Mouse (Mus musculus) kidney, embryonic 16.5 days (tissue): Measurements from ENCODE around the gene Diras1. TPM values are rescaled to one million over a fixed set of nuclear protein-coding genes. Genes with fewer than 3 reads are reported as not detected.
"Not testable (repeated sequence)": the region's sequence is repeated elsewhere in the genome, so short reads cannot be mapped to it uniquely, and the experiment has no call there.

Experiments used
- ATAC-seq: fragments of 200-750 bp; cut with Nextera tagmentation; 2 replicates; pipeline ENCODE4 v1.8.0; 2017; ENCODE audit warnings: moderate TSS enrichment; ENCODE audit not compliant: low FRiP score, low TSS enrichment
- H3K27ac ChIP-seq: fragments of 300-500 bp; sonication (generic); 2 replicates; pipeline ENCODE4 v1.5.1; 2014; ENCODE audit warnings: low read length
- H3K27me3 ChIP-seq: fragments of 300-500 bp; sonication (generic); 2 replicates; pipeline ENCODE4 v1.6.1; 2014; ENCODE audit warnings: low read length, control low read depth, mixed read lengths; ENCODE audit not compliant: insufficient read depth
- H3K36me3 ChIP-seq: fragments of 300-500 bp; sonication (generic); 2 replicates; pipeline ENCODE4 v1.6.1; 2014; ENCODE audit warnings: low read length, control low read depth, mixed read lengths; ENCODE audit not compliant: insufficient read depth
- H3K4me1 ChIP-seq: fragments of 300-500 bp; sonication (generic); 2 replicates; pipeline ENCODE4 v1.6.1; 2014; ENCODE audit warnings: low read length, control low read depth, mixed read lengths; ENCODE audit not compliant: insufficient read depth
- H3K4me2 ChIP-seq: fragments of 300-500 bp; sonication (generic); replicated peaks from 2 replicates; pipeline ENCODE4 v1.6.1; 2014; ENCODE audit warnings: low read depth, low read length
- H3K4me3 ChIP-seq: fragments of 300-500 bp; sonication (generic); 2 replicates; pipeline ENCODE4 v1.5.1; 2014; ENCODE audit warnings: mild to moderate bottlenecking, low read length
- H3K9ac ChIP-seq: fragments of 300-500 bp; sonication (generic); replicated peaks from 2 replicates; pipeline ENCODE4 v1.6.1; 2014; ENCODE audit warnings: low read length
- H3K9me3 ChIP-seq: fragments of 300-500 bp; sonication (generic); 2 replicates; pipeline ENCODE4 v1.6.1; 2016; ENCODE audit warnings: low read length, control low read depth
- WGBS: fragments of 180-500 bp; shearing (Covaris S2); extraction: QIAGEN DNeasy Blood & Tissue Kit; methylation state at CpG from one replicate; pipeline ENCODE4 v1.1.7; 2014; 5-methylcytosine and 5-hydroxymethylcytosine counted together
- polyA plus RNA-seq: library from polyadenylated mRNA; unstranded; fragments of >200 nt; fragmentation: Nextera tagmentation; extraction: Ambion mirVana; gene quantifications from 2 replicates; pipeline ENCODE4 v1.2.1, GENCODE M21; 2015

Gene Diras1
- polyA plus RNA-seq, 1 experiment from 2014 or later, result 0.11 TPM

DNA sequence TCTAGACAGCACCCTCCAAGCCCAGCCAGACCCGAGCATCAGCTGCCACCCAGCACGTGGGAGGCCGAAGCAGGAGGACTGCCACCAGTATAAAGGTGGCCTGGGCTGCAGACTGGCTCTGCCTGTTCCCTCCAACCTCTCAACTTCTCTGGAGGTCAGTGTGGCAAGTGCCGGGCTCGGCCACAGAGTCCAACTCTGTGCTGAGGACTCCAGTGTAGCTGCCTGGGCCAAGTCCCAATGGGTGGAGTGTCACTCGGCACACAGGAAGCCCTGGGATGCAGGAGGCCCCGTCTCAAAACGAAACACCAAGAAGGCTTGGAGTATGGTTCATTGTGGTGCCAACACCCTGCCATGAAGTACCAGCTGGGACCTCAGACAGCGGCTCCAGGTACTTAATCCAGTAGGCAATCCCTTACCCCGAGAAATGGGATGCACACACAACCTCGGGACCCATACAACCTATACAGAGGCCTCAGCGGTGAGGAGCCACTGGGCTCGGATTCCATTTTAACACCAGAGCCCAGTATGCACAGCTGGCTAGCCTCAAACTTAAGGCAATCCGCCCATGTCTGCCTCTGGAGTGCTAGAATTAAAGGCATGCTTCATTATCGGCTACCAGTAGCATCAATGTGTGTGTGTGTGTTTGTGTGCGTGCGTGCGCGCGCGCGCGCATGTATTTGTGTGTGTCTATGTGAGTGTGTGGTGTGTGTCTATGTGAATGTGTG, 32.1 kb upstream of the Diras1 start:
- Histone ChIP-seq H3K9me3 (no peaks in the 10 kb centered on the region), H3K27ac (no peak overlapping the region), H3K4me2 (no peak overlapping the region), H3K36me3 (no peaks in the 10 kb centered on the region), H3K4me1 (peaks cover 14% of the 10 kb centered on the region), H3K27me3 (no peaks in the 10 kb centered on the region), H3K9ac (no peak overlapping the region), H3K4me3 (no peak overlapping the region)
- no peak for ATAC-seq
- 89% methylated on average over 23 of the region's 23 CpGs for WGBS

DNA sequence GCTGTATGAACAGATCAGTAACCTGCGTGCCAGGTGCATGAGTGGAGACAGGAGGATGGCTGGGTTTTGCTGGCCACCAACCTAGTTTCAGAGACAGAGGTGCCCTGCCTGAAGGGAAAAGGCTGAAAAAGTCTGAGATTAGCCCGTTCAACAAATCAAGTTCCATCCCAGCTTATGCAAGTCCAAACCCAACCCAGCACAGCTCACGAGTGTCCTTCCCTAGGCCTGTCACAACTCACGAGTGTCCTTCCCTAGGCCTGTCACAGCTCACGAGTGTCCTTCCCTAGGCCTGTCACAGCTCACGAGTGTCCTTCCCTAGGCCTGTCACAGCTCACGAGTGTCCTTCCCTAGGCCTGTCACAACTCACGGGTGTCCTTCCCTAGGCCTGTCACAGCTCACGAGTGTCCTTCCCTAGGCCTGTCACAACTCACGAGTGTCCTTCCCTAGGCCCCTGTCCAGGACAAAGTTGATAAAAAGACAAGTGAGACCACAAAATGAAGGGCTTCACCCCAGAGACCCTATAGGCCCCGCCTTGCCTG, 30.4 kb upstream of the Diras1 start:
- H3K9me3 ChIP-seq, H3K4me3 ChIP-seq, H3K27me3 ChIP-seq, H3K27ac ChIP-seq, H3K9ac ChIP-seq, H3K4me2 ChIP-seq, ATAC-seq: not testable (repeated sequence)
- Histone ChIP-seq H3K36me3 (peaks cover 16% of the 10 kb centered on the region), H3K4me1 (peaks cover 14% of the 10 kb centered on the region)
- 85% methylated on average over 10 of the region's 11 CpGs for WGBS

DNA sequence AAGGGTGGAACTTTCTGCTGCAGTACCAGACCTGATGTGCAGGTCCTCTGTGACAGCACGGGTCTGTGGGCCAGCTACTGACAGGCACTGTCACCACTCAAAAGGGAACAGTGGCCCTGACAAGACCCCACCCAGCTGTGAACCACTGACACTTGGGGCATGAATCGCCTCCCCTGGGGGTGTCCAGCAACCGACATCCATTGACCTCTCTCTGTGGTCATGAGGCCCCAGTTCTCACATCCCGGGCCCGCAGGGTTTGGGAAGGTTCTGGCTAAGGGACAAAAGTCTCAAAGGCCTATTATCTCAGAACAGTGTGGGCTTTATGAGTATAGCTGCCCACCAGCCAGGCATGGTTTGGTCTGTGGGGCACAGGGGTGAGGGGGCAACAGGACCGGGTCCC, 29.7 kb upstream of the Diras1 start:
- ATAC-seq, result no peak
- H3K27me3 ChIP-seq, result no peaks in the 10 kb centered on the region
- peaks cover 14% of the 10 kb centered on the region for H3K4me1 ChIP-seq
- no peak overlapping the region for H3K9ac ChIP-seq
- H3K4me3 ChIP-seq, result no peak overlapping the region
- no peaks in the 10 kb centered on the region for H3K9me3 ChIP-seq
- H3K36me3 ChIP-seq, result peaks cover 23% of the 10 kb centered on the region
- 89% methylated on average over 6 of the region's 6 CpGs for WGBS
- no peak overlapping the region for H3K27ac ChIP-seq
- no peak overlapping the region for H3K4me2 ChIP-seq

DNA sequence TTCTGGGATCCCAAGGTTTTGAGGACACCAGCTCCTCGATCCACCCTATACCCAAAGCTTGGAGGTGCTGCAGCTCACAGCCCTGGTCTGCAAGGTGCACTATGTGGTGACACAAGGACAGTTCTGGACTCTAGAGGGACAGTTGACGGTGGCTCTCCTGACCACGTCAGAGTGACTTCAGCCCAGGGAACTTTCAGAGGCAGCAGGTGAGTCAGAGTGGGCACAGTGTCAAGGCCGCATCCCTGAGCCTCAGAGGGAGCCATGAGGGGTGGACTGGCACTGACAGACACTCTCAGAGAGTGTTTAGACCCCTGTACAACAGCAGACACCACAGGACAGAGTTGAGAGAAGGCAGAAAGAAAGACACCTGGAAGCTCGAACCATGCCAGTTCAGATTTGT, 27.1 kb upstream of the Diras1 start:
- H3K4me1 ChIP-seq, result no peaks in the 10 kb centered on the region
- H3K27me3 ChIP-seq, result no peaks in the 10 kb centered on the region
- H3K4me2 ChIP-seq, result no peak overlapping the region
- H3K9ac ChIP-seq, result no peak overlapping the region
- no peaks in the 10 kb centered on the region for H3K9me3 ChIP-seq
- peaks cover 49% of the 10 kb centered on the region for H3K36me3 ChIP-seq
- no peak overlapping the region for H3K4me3 ChIP-seq
- ATAC-seq, result no peak
- WGBS, result 89% methylated on average over 5 of the region's 5 CpGs
- H3K27ac ChIP-seq, result no peak overlapping the region

DNA sequence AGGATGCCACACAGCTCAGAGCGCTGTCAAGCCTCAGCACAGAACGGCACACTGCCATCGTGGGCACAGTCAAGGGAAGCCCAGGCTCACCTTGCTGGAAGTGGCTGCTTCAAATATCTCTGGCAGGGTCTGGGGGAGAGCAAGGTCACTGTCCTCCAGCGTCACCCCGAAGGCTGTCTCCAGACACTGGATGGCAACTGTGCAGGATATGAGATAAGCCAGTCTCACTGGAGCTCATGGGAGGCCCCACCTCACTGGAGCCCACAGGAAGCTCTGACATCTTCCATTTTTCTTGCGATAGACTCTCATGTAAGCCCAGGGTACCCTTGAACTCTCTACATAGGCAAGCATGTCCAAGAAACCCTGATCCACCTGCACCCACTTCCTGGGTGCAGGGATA, 25.7 kb upstream of the Diras1 start:
- H3K36me3 ChIP-seq, result peaks cover 63% of the 10 kb centered on the region

DNA sequence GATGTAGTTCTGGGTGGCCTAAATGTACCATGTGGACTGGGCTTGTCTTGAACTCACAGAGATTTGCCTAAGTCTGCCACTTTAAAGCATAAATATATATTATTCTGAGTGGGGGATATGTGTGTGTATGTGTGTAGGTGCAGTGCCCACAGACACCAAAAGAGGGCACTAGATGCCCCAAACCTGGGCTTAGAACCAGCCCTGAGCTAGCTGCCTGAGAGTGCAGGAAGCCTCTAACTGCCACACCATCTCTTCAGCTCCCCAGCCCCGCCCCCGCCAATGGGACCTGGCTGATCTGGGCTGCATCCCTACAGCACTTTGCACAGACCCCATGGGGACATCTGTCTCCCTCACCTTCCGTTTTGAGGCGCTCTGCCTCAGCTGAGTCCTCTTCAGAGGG, 25.2 kb upstream of the Diras1 start:
- no peak for ATAC-seq
- no peak overlapping the region for H3K9ac ChIP-seq
- no peak overlapping the region for H3K4me2 ChIP-seq
- H3K9me3 ChIP-seq, result no peaks in the 10 kb centered on the region
- WGBS, result 86% methylated on average over 4 of the region's 4 CpGs
- H3K36me3 ChIP-seq, result peaks cover 68% of the 10 kb centered on the region
- no peak overlapping the region for H3K4me3 ChIP-seq
- no peak overlapping the region for H3K27ac ChIP-seq
- no peaks in the 10 kb centered on the region for H3K27me3 ChIP-seq
- no peaks in the 10 kb centered on the region for H3K4me1 ChIP-seq

More for the DNA sequence above, 25.7 kb upstream of the Diras1 start:
- no peak overlapping the region for H3K4me3 ChIP-seq
- H3K27ac ChIP-seq, result no peak overlapping the region
- no peak overlapping the region for H3K4me2 ChIP-seq
- H3K27me3 ChIP-seq, result no peaks in the 10 kb centered on the region
- 92% methylated on average over 6 of the region's 6 CpGs for WGBS
- no peaks in the 10 kb centered on the region for H3K4me1 ChIP-seq
- ATAC-seq, result no peak
- H3K9ac ChIP-seq, result no peak overlapping the region
- H3K9me3 ChIP-seq, result no peaks in the 10 kb centered on the region

DNA sequence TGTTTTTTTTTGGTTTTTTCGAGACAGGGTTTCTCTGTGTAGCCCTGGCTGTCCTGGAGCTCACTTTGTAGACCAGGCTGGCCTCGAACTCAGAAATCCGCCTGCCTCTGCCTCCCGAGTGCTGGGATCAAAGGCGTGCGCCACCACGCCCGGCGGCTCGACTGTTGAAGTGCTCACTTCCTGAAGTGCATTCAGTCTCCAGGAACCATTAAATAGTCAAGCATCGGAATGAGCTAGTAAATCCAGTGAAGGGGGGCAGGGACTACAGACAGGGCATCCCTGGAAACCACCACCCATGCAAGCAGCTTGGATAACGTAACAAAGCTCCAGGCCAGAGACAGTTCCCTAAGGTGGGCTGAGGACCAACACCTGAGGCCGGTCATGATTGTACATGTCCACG, 19.8 kb upstream of the Diras1 start:
- not testable (repeated sequence) for H3K4me1 ChIP-seq, H3K9ac ChIP-seq, H3K27me3 ChIP-seq, H3K4me3 ChIP-seq, H3K4me2 ChIP-seq, H3K27ac ChIP-seq, ATAC-seq, H3K9me3 ChIP-seq
- 84% methylated on average over 14 of the region's 14 CpGs for WGBS
- H3K36me3 ChIP-seq, result peaks cover 69% of the 10 kb centered on the region

DNA sequence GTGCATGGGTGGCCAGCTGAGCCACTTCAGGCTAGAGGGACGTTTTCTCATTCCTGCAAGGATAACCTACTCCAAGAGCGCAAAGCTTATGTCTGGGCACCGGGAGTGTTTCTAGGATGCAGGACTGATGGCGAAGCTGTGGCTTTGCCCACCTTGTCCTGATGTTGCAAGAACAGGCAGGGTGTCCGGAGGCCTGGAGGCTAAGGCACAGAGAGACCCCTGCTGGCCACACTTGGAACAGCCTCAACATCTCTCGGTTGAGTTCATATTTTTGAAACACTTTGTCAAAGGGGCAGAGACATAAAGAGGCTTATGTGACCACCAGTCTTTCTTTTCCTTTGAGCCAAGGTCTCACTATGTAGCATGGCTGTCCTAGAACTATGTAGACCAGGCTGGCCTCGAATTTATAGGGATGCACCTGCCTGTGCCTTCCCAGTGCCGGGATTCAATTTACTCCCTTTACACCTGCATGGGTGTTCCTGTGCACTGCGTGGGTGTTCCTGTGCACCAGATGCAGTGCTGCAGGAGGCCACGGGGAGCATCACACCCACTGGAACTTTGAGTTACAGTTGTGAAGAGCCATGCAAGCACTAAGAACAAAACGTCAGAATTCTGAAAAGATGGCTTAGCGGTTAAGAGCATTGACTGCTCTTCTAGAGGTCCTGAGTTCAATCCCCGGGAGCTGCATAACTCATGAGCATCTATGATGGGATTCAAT, 16.2 kb upstream of the Diras1 start:
- Histone ChIP-seq H3K27me3 (no peaks in the 10 kb centered on the region), H3K9me3 (no peaks in the 10 kb centered on the region), H3K4me1 (0 out of 2 replicates have a peak, but pooled peaks cover 5% of the 10 kb centered on the region), H3K4me2 (no peak overlapping the region), H3K4me3 (no peak overlapping the region), H3K36me3 (peaks cover 33% of the 10 kb centered on the region), H3K27ac (no peak overlapping the region), H3K9ac (no peak overlapping the region)
- no peak for ATAC-seq
- 29% methylated on average over 13 of the region's 13 CpGs for WGBS

DNA sequence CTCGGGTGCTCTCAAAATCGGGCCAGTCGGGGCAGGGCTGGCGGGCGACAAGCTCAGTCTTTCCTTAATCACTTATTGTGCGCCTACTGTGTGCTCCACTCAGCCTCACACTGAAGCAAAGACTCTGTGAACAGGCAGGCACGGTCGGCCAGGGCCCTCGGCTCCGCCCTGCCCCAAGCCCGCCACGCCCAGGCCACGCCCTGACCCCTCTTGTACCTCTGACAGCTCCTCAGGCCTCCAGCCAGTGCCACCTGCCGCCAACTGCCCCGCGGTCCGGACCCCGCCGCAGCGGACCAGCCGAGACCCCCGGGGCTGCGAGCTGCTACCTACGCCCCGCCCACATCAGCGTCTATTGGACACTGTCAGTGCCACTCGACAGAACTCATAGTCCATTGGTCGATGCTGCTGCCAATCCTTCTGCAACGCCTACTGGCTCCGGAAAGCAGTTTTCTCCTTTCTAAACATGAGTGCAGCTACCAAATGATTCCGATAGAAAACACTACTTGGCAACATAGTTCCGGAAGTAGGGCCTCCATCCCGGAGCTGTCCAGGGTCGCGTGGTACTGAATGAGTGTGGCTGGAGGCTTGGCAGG, 11.6 kb upstream of the Diras1 start, which contains the start of gene Slc39a3:
TSS of gene Slc39a3 (minus strand) at position 439 of the 593 bp plus-strand sequence.
- Histone ChIP-seq H3K36me3 (0 out of 2 replicates have a peak, but pooled peaks cover 2% of the 10 kb centered on the region), H3K4me3 (peak within 1 kb of the TSS; percentile 67), H3K27ac (no peak within 1 kb of the TSS), H3K9me3 (no peaks in the 10 kb centered on the region), H3K9ac (peak within 1 kb of the TSS; percentile 77), H3K27me3 (no peaks in the 10 kb centered on the region), H3K4me1 (0 out of 2 replicates have a peak, but pooled peaks cover 5% of the 10 kb centered on the region), H3K4me2 (peak within 1 kb of the TSS; percentile 51)
- ATAC-seq, result peak; percentile 100
- under 1% methylated on average over 35 of the region's 35 CpGs for WGBS
